Mouse (Mus musculus) urinary bladder, adult 18-20 months (tissue): ENCODE measurements around the gene Il25.
"Not testable (repeated sequence)": the region's sequence is repeated elsewhere in the genome, so short reads cannot be mapped to it uniquely, and the experiment has no call there.

Source experiments
- DNase-seq, 2 experiments: peaks; one replicate each; pipeline ENCODE4 v3.0.0; 2022; ENCODE audit warnings: low spot score in 2 of 2, mixed read lengths in 2 of 2

Il25 gene

GRCm38 (mm10) chr14:54953664-54954206 is 21.2 kb downstream of the Il25 start:
- DNase-seq = no peak

- DNase-seq = no peak
Observed at GRCm38 (mm10) chr14:54954474-54954873, 22.0 kb downstream of the Il25 start.

DNA sequence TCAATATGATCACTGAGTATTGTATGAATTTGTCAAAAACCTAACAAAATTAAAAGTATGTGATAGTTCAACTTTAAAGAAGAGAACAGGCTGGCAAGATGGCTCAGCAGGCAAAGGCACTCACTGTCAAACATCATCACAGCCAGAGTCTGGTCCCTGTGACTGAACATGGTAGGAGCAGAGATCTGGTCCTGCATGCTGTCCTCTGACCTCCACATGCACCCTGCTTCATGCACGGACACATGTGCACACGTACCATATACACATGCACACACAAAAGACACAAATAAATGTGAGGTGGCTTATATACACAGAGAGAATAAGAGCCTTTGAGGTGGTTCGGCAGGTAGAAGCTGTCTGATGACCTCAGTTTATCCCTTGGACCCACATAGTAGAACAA is 23.0 kb downstream of the Il25 start:
- no peak for DNase-seq

DNA sequence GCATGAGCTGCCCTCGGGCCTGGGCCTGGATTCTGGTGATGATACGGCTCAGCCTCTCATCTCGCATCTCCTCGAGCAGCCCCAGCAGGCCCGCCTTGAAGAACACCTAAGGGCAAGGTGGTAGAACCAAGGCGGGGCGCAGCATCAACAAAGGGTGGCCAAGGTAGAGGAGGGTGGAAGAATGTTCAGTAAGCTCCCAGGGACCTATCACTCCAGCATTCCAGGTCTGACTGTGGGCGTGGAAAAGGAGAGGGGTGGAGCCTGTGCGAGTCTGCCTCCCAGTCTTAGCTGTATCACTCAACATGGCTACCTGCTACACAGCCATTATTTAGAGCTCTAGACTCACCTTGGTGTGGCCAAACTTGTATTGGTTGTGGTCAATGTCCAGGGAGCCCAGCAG is 24.0 kb downstream of the Il25 start:
- no peak for DNase-seq

GRCm38 (mm10) chr14:54958503-54958902 is 26.0 kb downstream of the Il25 start:
- no peak for DNase-seq

- no peak for DNase-seq
Observed at GRCm38 (mm10) chr14:54959197-54959596, 26.7 kb downstream of the Il25 start.

- DNase-seq = not testable (repeated sequence)
Observed at GRCm38 (mm10) chr14:54959853-54960613, 27.5 kb downstream of the Il25 start.

DNA sequence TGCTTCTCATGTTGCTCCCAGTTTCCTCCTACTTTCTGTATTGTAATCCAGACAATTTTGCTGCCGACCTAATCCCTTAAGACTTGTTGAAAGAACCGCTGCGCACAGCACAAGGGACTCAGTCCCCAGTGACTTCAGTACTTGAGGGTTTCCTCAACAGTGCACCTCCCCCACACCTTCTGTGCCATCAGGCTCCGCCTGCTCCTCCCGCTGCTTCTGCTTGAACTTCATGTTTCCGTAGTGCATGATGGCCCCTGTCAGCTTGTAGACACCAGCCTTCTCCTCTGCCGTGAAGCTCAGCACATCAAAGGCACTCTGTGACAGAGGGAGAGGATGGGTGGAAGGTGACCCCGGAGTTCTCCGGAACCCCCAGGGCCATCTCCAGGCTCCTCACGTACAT is 28.3 kb downstream of the Il25 start:
- no peak for DNase-seq

DNA sequence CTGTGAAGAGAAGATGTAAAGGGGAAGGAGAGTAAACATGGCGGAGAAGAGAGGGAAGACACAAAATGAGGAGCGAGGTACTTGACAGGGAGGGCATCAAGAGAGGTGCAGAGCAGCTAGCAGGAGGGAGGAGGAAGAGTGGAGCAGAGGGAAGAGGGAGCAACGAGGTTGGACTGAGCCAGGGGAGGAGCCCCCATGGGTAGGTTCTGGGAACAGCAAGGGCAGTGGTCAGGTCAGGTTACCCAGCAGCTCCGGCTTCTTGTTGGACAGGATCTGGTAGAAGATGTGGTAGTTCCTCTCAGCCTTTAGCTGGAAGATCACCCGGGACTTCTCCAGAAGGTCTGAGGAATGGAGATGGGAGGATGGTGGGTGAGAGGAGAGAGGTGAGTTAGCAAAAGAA is 29.0 kb downstream of the Il25 start:
- DNase-seq = no peak

GRCm38 (mm10) chr14:54962714-54963113 is 30.2 kb downstream of the Il25 start:
- no peak for DNase-seq

- no peak for DNase-seq
Observed at GRCm38 (mm10) chr14:54963727-54964126, 31.2 kb downstream of the Il25 start.

DNA sequence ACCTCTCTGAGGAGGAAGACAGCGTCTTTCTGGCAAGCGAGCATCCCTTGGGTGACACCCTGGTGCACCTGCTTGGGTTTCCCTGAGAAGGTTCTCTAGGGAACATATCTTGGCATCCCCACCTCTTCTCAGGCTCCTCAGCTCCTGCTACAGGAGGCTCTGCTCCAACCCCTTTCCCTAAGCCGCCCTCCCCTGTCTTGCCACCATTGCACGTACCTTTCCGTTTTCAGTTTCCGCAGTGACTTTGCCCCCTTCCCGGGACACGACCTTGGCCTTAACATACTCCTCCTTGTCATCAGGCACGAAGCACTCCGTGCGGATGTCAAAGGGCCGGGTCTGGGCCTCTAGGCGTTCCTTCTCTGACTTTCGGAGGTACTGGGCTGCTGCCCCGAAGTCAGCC is 32.5 kb downstream of the Il25 start:
- no peak for DNase-seq

GRCm38 (mm10) chr14:54965631-54966030 is 33.1 kb downstream of the Il25 start:
- DNase-seq = no peak

GRCm38 (mm10) chr14:54966320-54966977 is 34.0 kb downstream of the Il25 start, which contains the start of gene Myh6:
Myh6 (minus strand) TSS chr14:54966927.
- no peak for DNase-seq

- DNase-seq = no peak
Observed at GRCm38 (mm10) chr14:54967874-54968273, 35.4 kb downstream of the Il25 start.

DNA sequence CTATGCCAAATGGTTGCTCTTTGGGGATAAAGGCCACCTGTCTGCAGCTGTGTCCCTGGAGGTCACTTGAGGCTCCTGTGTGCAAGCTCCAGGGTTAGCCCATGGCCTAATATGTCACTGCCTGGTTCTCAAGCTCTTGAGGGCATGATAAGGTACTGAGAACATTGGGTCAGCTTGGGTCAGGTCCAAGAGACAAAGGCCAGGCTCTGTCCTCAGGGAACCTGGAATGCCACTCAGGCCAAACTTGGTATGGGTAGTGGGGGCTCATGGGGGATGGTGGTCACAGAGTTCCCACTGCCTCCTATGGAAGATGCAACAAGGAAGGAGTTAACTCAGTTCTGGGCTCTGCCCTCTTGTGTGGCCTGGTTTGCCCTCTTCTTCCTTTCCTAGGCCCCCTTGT is 35.8 kb downstream of the Il25 start:
- no peak for DNase-seq

GRCm38 (mm10) chr14:54972786-54973185 is 40.3 kb downstream of the Il25 start:
- DNase-seq = not testable (repeated sequence)

- no peak for DNase-seq
Observed at GRCm38 (mm10) chr14:54974068-54974791, 41.7 kb downstream of the Il25 start.

- DNase-seq = no peak
Observed at GRCm38 (mm10) chr14:54976633-54977032, 44.1 kb downstream of the Il25 start, which contains the start of gene Gm17428. Gm17428 (plus strand) TSS chr14:54976933.

DNA sequence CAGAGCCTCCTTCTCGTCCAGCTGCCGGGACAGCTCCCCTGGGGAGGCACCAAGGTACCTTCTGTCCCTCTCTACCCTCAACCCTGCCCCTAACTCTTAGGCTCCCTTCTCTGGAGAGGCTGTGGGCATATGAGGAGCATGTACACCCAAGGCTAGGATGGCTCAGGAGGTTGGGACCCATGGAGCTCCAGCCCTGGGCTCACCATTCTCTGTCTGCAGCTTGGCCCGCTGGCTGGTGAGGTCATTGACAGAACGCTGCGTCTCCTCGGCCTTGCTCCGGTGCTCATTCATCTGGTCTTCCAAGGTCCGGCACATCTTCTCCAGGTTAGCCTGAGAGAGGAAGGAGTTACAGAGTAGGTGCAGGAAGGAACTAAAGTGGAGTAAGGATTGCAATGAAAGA is 46.2 kb downstream of the Il25 start:
- no peak for DNase-seq

GRCm38 (mm10) chr14:54981934-54982333 is 49.4 kb downstream of the Il25 start:
- no peak for DNase-seq
